Mouse (Mus musculus): ENCODE data around the gene Ccdc163. TPM values are rescaled to one million over a fixed set of nuclear protein-coding genes. Genes with fewer than 3 reads are reported as not detected.

The Ccdc163 gene
- total and polyA plus RNA-seq, 3 experiments = 15.3 to 27.9 (median 18.1) TPM

DNA sequence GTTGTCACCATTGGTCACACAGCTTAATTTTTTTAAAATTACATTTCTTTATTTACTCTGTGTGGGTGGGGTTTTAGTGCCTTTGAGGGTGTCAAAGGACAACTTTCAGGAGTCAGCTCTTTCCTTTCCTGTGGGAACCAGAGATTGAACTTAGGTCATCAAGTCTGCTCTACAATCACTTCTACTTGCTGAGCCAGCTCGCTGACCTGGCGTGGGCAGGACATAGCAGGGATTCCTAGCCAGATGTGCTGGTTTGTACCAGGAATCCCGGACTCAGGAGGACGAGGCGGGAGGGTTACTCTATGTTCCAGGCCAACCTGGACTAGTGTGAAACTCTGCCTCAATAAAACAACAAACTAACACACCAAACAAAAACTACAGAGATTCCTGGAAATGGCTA, 24.0 kb downstream of the Ccdc163 start:
- in situ Hi-C loops (cut with MboI; ENCODE audit: low pct_ligation_motif_present, low pct_unique_long_range_greater_than_20kb, low sequenced_read_pairs) (no loop called here), dilution Hi-C loops (cut with MboI; ENCODE audit: extremely low pct_ligation_motif_present, extremely low pct_unique_long_range_greater_than_20kb, low sequenced_read_pairs) (no loop called here)
- H3K9ac ChIP-seq (ENCODE audit: insufficient read depth, low read depth) = no peak overlapping the region
- no peaks in the 10 kb centered on the region for H3K27me3 ChIP-seq (replicated peaks)
- DNase-seq (ENCODE audit: extremely low read depth) = no peak
- no peak overlapping the region for H3K4me3 ChIP-seq (replicated peaks in 1 of 3; ENCODE audit: low read depth in 2 of 3, low read length in 2 of 3, poor library complexity in 1 of 3)
- H3K4me1 ChIP-seq (ENCODE audit: control insufficient read depth in 1 of 2, insufficient read depth in 2 of 2) = no peaks in the 10 kb centered on the region
- no peaks in the 10 kb centered on the region for H3K36me3 ChIP-seq (replicated peaks in 1 of 2; ENCODE audit: control insufficient read depth in 1 of 2, insufficient read depth in 1 of 2, low read length in 1 of 2)
- TF ChIP-seq GABPA (IDR thresholded peaks at IDR 0.05; ENCODE audit: insufficient replicate concordance, low read depth, low read length) (no peak), USF2 (conservative IDR thresholded peaks at IDR 0.05; ENCODE audit: low read depth, low read length) (no peak), MYC (IDR thresholded peaks at IDR 0.05; ENCODE audit: low read depth, low read length) (no peak), UBTF (IDR thresholded peaks at IDR 0.05; ENCODE audit: low read depth, low read length) (no peak), ZMIZ1 (IDR thresholded peaks at IDR 0.05; ENCODE audit: low read depth, low read length) (no peak), ZC3H11A (IDR thresholded peaks at IDR 0.05; ENCODE audit: low read depth, low read length) (no peak), CTCF (conservative IDR thresholded peaks at IDR 0.05 in 1 of 2, IDR thresholded peaks at IDR 0.05 in 1 of 2; ENCODE audit: low read depth in 2 of 2, low read length in 2 of 2) (no peak), ZKSCAN1 (IDR thresholded peaks at IDR 0.05; ENCODE audit: borderline replicate concordance, low read depth, low read length) (no peak), SMC3 (IDR thresholded peaks at IDR 0.05; ENCODE audit: low read depth, low read length) (no peak), HCFC1 (IDR thresholded peaks at IDR 0.05; ENCODE audit: low read depth, low read length) (no peak), MAFK (IDR thresholded peaks at IDR 0.05; ENCODE audit: insufficient replicate concordance, low read length) (no peak), JUND (conservative IDR thresholded peaks at IDR 0.05; ENCODE audit: low read depth, low read length) (no peak), ELF1 (IDR thresholded peaks at IDR 0.05; ENCODE audit: low read depth, low read length) (no peak), BHLHE40 (IDR thresholded peaks at IDR 0.05; ENCODE audit: low read depth, low read length) (no peak)
- no peaks in the 10 kb centered on the region for H3K79me2 ChIP-seq (replicated peaks; ENCODE audit: control insufficient read depth, extremely low read depth, insufficient read depth, poor library complexity, severe bottlenecking)
- no peaks in the 10 kb centered on the region for H3K9me3 ChIP-seq (replicated peaks; ENCODE audit: low read length)
- H3K4me2 ChIP-seq (ENCODE audit: insufficient read depth, low read depth, poor library complexity, severe bottlenecking) = no peak overlapping the region
- H3K27ac ChIP-seq (ENCODE audit: insufficient read depth, low read depth) = no peak overlapping the region

DNA sequence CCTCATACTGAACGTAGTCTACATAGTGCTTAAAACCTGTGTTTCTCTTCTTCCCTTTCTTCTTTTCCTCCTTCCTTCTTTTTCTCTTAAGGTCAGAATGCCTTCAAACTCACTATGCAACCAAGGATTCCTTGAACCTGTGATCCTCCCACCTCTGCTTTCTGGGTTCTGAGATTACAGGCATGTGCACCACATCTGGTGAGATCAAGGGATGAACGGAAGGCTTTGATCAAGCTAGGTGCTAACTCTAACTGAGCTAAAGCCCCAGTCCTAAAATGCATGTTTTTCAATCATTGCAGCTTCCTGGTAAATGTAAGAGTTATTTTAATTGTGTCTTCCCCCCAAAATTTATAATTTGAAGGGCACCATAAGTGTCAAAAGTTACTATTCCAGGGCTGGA, 26.7 kb downstream of the Ccdc163 start:
- Histone ChIP-seq H3K27me3 (replicated peaks) (no peaks in the 10 kb centered on the region), H3K9me3 (replicated peaks; ENCODE audit: low read length) (no peaks in the 10 kb centered on the region), H3K9ac (ENCODE audit: insufficient read depth, low read depth) (no peak overlapping the region), H3K4me2 (ENCODE audit: insufficient read depth, low read depth, poor library complexity, severe bottlenecking) (no peak overlapping the region), H3K4me1 (ENCODE audit: control insufficient read depth in 1 of 2, insufficient read depth in 2 of 2) (no peaks in the 10 kb centered on the region), H3K27ac (ENCODE audit: insufficient read depth, low read depth) (no peak overlapping the region), H3K36me3 (replicated peaks in 1 of 2; ENCODE audit: control insufficient read depth in 1 of 2, insufficient read depth in 1 of 2, low read length in 1 of 2) (no peaks in the 10 kb centered on the region), H3K79me2 (replicated peaks; ENCODE audit: control insufficient read depth, extremely low read depth, insufficient read depth, poor library complexity, severe bottlenecking) (no peaks in the 10 kb centered on the region), H3K4me3 (replicated peaks in 1 of 3; ENCODE audit: low read depth in 2 of 3, low read length in 2 of 3, poor library complexity in 1 of 3) (no peak overlapping the region)
- in situ Hi-C loops (cut with MboI; ENCODE audit: low pct_ligation_motif_present, low pct_unique_long_range_greater_than_20kb, low sequenced_read_pairs) (no loop called here), dilution Hi-C loops (cut with MboI; ENCODE audit: extremely low pct_ligation_motif_present, extremely low pct_unique_long_range_greater_than_20kb, low sequenced_read_pairs) (no loop called here)
- TF ChIP-seq CTCF (conservative IDR thresholded peaks at IDR 0.05 in 1 of 2, IDR thresholded peaks at IDR 0.05 in 1 of 2; ENCODE audit: low read depth in 2 of 2, low read length in 2 of 2) = no peak
- no peak for TF ChIP-seq ZMIZ1 (IDR thresholded peaks at IDR 0.05; ENCODE audit: low read depth, low read length)
- no peak for TF ChIP-seq RAD21 (IDR thresholded peaks at IDR 0.05; ENCODE audit: low read depth, low read length)
- TF ChIP-seq HCFC1 (IDR thresholded peaks at IDR 0.05; ENCODE audit: low read depth, low read length) = no peak
- TF ChIP-seq E2F4 (IDR thresholded peaks at IDR 0.05; ENCODE audit: insufficient replicate concordance, low read depth, low read length) = no peak
- TF ChIP-seq MAX (IDR thresholded peaks at IDR 0.05; ENCODE audit: low read length) = no peak
- TF ChIP-seq POLR2AphosphoS2 (IDR thresholded peaks at IDR 0.05; ENCODE audit: low read depth, low read length) = no peak
- no peak for DNase-seq (ENCODE audit: extremely low read depth)
